Mouse (Mus musculus): ENCODE measurements around the gene Bdh1. TPM values are rescaled to one million over a fixed set of nuclear protein-coding genes. Genes with fewer than 3 reads are reported as not detected.
"Not testable (repeated sequence)": the region's sequence is repeated elsewhere in the genome, so short reads cannot be mapped to it uniquely, and the experiment has no call there.

Bdh1 gene
- total RNA-seq (2021), result 11.9 and 50.4 TPM in 2 replicates
- long read RNA-seq, experiment 1, partial matches to known transcripts, result 1 of 4 reads
- long read RNA-seq, experiment 1, other reads (novel, unspliced or antisense), result 2 of 4 reads
- long read RNA-seq, experiment 2, partial matches to known transcripts, result 3 of 14 reads
- long read RNA-seq, experiment 2, other reads (novel, unspliced or antisense), result 7 of 14 reads

DNA sequence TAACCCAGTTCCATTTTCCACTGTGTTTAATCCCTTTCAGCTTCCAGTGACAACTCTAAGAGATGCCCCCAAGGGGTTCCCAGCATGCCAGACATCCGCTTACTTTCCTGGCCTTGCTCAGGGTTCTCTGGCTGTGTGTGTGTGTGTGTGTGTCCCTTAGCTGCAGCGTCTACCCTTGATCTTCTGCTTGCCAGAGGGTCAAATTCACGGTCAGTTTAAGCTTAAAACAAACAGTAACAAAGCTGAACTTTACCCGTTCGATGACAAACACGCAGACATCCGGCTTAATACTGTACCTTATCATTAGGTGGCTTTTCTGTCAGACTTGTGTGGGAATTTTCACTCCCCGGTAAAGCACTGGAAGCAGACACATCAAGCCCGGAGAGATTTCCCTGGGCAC is at the start of gene Bdh1:
TSS of gene Bdh1 (plus strand) at position 281 of the 400 bp plus-strand sequence.
- DNase-seq, result no peak

DNA sequence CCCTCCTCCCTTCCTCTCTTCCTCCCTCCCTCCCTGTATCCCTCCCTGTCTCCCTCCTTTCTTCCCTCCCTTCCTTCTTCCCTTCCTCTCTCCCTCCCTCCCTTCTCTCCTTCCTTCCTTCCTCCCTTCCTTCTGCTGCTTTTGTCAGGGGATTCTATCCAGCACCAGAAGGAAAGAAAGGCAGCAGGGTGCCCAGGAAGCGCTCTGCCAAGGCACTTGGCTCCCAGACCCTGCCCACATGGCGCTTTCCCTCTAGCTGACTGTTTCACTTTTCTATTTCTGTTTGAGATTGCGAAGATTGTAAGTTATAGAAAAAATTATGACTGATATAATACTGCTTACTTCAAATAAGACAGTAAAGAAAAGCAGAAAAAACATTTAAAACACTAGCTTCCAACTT is 49.8 kb upstream of the Bdh1 start:
- DNase-seq, result not testable (repeated sequence)

DNA sequence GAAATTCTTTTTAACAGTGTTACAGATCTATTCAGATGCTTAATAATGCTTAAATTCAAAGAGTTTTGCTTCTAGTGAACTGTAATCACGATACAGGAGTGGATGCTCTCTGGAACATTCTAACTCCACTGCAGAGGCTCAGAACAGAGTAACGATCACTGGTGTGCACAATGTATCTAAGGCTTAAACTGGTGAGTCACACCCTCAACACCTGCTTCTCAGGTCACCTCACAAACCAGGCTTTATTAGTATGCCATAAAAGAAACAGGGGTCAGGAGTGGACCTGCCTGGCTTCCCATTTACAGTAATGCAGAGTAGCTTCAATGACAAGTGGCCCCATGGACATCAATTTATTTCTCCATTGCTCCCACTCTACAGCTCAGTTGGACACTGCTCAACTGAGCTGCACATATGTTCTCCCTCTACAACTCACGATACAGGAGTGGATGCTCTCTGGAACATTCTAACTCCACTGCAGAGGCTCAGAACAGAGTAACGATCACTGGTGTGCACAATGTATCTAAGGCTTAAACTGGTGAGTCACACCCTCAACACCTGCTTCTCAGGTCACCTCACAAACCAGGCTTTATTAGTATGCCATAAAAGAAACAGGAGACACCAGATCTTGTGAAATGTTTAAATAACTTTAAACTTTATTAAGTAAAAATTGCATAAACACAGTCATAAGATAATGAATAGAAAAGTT is 46.0 kb upstream of the Bdh1 start:
- DNase-seq, result not testable (repeated sequence)

- DNase-seq, result not testable (repeated sequence)
These were observed 33.8 kb upstream of the Bdh1 start for GRCm38 (mm10) chr16:31388269-31388668.

DNA sequence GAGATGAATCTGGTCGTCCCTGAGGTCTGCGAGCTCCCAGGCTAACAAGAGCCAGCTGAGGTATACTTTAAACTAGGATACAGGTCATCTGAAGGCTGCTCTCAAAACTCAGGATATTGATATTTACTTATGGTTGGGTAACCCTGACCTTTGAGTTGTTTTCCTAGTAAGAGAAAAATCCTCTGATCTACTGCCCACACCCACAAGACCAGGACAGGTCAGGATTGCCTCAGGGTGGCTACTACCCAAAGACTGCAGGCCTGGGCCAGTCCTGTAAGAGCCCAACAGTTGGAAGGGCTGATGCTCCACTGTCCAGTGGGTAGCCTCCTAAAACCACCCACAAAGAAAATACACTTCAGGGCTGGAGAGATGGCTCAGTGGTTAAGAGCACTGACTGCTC is 22.8 kb upstream of the Bdh1 start:
- no peak for DNase-seq

DNA sequence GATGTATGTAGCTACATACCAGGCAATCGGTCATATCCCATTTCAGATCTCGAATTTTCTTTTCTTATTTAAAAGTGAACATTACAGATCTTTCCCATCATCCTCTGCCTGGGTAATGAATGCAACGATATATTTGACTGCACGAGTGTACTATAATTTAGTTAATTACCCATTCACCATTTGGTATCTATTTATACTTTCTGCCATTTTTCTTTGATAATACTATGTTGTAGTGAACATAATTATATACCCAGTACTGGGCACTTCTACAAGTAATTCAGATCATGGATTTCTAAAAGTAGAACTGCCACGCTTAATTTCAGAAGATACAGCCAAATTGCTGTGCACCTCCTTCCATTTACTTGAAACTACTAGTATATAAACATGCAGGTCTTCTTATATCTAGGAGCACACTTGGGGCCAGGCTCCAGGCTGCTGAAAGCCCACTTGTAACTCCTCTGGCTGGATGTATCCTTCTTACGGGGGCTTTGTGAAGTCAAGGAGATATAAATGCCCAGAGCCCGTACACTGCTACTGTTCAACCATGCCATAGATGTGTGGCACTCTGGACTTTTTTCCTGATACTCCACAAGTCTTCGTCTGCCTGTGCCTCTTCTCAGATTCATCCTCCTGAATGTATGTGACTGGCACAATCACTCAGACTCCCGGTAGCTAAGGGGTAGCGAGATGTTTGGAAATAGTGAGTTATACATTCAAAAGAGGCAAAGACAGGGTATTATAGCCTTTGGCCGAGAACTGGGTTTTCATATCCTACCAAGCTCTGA is 21.0 kb upstream of the Bdh1 start:
- no peak for DNase-seq

- no peak for DNase-seq
These were observed 20.0 kb upstream of the Bdh1 start for GRCm38 (mm10) chr16:31402096-31402495.

DNA sequence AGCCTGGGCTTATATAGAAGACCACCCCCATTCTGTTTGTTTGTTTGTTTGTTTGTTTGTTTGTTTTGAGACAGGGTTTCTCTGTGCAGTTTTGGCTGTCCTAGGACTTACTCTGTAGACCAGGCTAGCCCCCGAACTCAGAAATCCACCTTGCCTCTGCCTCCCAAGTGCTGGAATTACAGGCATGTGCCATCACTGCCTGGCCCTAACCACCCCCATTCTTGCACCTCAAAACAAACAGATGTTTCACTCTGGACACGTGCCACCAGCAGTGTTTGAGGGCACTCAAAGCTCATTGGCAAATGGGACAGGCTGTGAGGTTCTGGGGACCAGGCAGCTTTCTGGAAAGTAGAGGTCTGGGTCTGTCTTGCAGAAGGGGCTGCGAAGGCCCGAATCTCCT is 18.1 kb upstream of the Bdh1 start:
- no peak for DNase-seq

DNA sequence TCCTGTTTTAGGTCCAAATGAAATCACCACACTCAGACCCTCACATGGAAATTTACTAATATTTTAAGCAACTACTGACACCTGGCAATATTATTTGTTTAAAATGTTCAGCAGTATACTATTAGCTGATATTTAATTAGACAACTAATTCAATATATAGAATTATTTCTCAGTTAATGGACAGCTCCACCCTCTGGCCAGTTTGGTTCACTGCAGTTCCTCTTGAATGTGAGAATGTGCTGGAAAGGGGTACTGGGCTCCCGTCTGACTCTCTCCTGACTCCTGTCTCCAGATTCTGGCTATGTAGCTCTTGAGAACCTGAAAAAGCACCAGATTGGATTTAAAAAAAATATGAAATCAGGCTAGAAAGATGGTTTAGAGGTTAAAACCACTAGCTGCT is 17.0 kb upstream of the Bdh1 start:
- no peak for DNase-seq

DNA sequence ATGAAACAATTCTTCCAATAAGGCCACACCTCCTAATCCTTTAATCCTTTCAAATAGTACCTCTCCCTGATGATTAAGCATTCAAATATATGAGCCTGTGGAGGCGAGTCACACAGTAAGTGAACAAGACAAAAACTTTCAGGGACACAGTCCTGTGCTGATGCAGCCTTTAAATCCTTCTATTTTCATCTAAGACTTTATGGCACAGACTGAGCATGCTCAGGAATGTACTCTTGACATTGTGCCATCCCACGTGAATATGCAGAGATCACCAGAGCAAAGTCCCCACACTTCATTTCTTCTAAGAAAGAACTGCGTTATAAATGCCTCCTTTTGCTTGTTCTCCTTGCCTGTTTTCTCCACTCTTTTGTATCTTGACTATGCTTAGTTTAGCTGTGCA is 14.2 kb upstream of the Bdh1 start:
- no peak for DNase-seq

- DNase-seq, result no peak
These were observed 11.1 kb upstream of the Bdh1 start for GRCm38 (mm10) chr16:31410969-31411368.

GRCm38 (mm10) chr16:31412321-31412720 is 9.8 kb upstream of the Bdh1 start:
- DNase-seq, result peak; percentile 51

- DNase-seq, result no peak
These were observed 8.3 kb upstream of the Bdh1 start for GRCm38 (mm10) chr16:31413777-31414176.

GRCm38 (mm10) chr16:31415885-31416450 is 6.1 kb upstream of the Bdh1 start:
- DNase-seq, result no peak

DNA sequence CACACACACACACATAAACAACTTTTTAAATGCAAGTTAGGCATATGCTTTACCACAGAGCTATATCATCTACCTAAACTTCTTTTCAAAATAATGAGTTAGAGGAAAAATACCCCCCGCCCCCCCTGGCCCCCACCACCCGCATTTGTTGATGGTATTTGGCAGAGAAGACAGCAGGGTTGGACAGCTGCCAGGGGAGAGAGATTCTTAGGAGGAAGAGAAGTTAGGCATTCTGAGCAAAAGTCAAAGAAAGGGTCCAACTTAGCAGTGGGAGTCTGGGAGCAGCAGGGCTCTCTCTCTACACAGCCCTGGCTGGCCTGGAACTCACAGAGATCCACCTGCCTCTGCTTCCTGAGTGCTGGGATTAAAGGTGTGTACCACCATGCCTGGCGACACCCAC is 3.4 kb upstream of the Bdh1 start:
- no peak for DNase-seq

DNA sequence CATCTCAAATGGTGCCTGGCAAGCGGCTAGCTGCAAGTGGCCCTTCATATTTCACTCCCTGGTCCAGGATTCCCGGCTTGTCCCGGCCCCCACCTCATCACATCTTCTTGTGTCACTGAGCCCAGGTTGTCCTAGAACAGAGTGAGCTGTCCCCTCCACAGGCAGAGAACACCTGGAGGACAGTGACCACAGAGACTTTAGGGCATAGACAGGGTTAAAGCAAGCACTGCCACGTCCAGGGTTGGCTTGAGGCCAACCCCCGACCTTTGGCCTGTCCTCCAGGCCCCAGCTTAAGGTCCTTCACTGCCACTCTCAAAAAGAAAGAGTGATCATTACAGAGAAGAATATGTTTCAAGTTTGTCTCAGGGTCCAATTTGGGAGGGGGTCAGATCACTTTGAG is 2.6 kb upstream of the Bdh1 start:
- DNase-seq, result no peak

GRCm38 (mm10) chr16:31422722-31423121 is 642 bp downstream of the Bdh1 start:
- DNase-seq, result no peak

DNA sequence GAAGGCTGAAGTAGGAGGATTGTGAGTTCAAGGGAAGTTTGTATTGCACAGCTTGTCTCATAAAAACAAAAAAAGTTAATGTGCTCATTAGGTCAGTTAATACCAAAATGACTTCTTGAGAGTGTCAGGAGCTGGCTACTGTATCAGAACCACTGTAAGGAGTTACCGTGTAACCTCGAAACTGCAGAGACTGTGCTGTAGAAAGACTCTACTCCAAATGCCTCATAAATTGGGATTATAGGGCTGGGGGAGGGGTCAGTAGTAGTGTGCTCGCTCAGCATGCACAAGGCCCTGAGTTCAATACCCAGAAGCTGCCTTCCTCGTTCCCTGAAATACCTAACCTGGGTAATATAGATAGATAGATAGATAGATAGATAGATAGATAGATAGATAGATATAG is 1.3 kb downstream of the Bdh1 start:
- no peak for DNase-seq

GRCm38 (mm10) chr16:31424416-31425187 is 2.5 kb downstream of the Bdh1 start:
- DNase-seq, result no peak

GRCm38 (mm10) chr16:31425508-31425907 is 3.4 kb downstream of the Bdh1 start:
- peak; percentile 87 for DNase-seq

DNA sequence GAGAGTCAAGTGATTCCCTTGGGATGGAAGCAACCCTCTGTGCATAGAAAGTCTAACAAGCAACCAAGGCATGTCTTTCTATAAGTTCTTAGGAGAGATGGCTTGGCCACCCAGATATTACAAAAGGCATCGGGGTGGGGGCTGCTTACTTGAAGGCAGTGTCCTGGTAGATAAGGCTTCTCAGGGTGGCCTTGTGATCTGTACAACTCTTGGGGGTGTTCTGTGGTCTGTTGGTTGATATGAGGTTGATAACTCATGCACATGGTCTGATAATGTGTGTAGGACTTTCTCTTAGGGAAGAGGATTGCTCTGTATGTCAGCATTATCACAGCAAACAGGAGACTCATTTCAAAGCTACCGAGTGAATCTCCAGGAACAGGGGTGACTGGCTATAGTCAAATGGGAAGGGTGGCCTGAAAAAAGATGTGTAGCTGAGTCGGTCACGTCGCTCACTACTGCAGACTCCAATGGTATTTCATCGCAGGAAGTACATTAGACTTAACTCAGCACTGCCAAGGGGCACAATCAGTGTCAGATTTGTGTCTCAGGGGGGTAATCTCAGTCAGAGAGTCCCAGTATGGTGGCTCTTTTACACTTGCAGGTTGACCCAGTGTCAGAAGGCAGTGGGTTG is 4.5 kb downstream of the Bdh1 start:
- no peak for DNase-seq

GRCm38 (mm10) chr16:31428335-31428674 is 6.2 kb downstream of the Bdh1 start:
- DNase-seq, result no peak
